Mouse (Mus musculus): Measurements from ENCODE around the gene Lce1l. TPM values are rescaled to one million over a fixed set of nuclear protein-coding genes. Genes with fewer than 3 reads are reported as not detected.
"Not testable (repeated sequence)": the region's sequence is repeated elsewhere in the genome, so short reads cannot be mapped to it uniquely, and the experiment has no call there.

Gene Lce1l
- polyA plus RNA-seq, 1 experiment from 2014 or later = 247 TPM

DNA sequence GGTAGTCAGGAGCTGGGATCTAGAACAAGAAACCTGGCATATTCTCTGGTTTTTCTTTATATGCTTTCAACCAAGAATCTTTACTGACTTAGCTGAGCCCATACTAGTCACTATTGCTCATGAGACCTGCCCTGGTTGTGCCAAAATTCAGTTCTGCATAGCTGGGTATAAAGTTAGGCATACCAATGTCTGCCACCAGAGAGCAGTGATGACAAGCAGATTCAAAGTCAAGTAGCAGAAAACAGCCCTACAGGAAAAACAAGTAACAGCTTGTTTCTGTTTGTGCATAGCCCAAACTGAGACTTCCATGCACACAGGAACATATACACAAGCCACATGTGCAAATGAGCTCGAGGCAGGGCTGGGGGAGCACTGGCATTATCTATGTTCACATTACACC is 25.3 kb downstream of the Lce1l start:
- no peak overlapping the region for H3K4me3 ChIP-seq (ENCODE audit: low read depth, low read length)
- H3K9me3 ChIP-seq (ENCODE audit: control insufficient read depth, low read length) = no peaks in the 10 kb centered on the region
- no peak for TF ChIP-seq EP300 (optimal IDR thresholded peaks at IDR 0.05)
- peak; percentile 62 for TF ChIP-seq CTCF (IDR thresholded peaks at IDR 0.05; ENCODE audit: low read depth)
- no peak overlapping the region for H3K27ac ChIP-seq (replicated peaks)
- H3K4me2 ChIP-seq (replicated peaks; ENCODE audit: low read depth) = no peak overlapping the region
- WGBS = 22% methylated on average over 1 of the region's 1 CpGs
- H3K9ac ChIP-seq (ENCODE audit: low read length) = no peak overlapping the region
- no peaks in the 10 kb centered on the region for H3K36me3 ChIP-seq (ENCODE audit: control insufficient read depth, insufficient read depth, low read length)
- H3K4me1 ChIP-seq (replicated peaks; ENCODE audit: control insufficient read depth, insufficient read depth) = no peaks in the 10 kb centered on the region
- no peak for ATAC-seq (ENCODE audit: low FRiP score, low TSS enrichment)
- no peak for DNase-seq (ENCODE audit: low spot score)
- no peaks in the 10 kb centered on the region for H3K27me3 ChIP-seq (ENCODE audit: control insufficient read depth, insufficient read depth, low read length)

DNA sequence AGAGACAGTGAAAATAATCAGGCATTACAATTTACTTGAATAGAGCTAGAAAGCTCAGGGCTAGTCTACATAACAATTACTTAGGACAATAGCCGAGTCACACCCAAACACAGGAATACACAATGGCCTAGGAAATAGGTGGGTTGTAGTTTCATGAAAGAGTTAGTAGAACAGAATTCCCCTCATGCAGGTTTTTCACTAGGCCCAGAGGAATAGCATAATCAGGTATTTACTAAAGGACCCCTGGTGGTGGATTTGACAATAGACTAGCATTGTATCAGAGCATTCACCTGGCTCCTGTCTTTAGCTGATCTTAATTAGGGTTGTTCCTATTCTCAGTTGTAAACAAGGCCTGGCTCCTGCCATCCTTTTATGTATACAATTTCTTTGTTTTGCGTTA is 35.0 kb downstream of the Lce1l start:
- not testable (repeated sequence) for H3K4me1 ChIP-seq (replicated peaks; ENCODE audit: control insufficient read depth, insufficient read depth); H3K4me3 ChIP-seq (ENCODE audit: low read depth, low read length); H3K4me2 ChIP-seq (replicated peaks; ENCODE audit: low read depth); ATAC-seq (ENCODE audit: low FRiP score, low TSS enrichment); H3K36me3 ChIP-seq (ENCODE audit: control insufficient read depth, insufficient read depth, low read length); DNase-seq (ENCODE audit: low spot score); H3K9ac ChIP-seq (ENCODE audit: low read length); H3K27me3 ChIP-seq (ENCODE audit: control insufficient read depth, insufficient read depth, low read length); H3K9me3 ChIP-seq (ENCODE audit: control insufficient read depth, low read length); H3K27ac ChIP-seq (replicated peaks)
- 90% methylated on average over 2 of the region's 2 CpGs for WGBS

DNA sequence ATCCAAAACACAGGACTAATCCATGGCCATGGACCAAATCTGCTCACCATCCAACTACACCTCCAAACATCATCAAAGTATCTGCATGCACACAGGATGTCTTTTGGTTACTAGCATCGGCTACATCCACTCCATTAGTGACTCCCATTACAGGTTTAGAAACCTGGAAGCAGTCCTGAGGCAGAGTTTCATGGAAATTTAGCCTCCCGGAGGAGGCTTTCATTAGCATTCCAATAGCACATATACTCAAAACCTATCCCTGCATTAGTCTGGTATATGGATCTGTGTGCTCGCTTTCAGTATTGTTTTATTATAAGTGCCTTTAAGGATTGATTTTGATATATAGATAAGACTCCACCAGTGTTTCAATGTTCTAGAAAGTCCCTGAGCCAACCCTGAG is 35.5 kb downstream of the Lce1l start:
- Histone ChIP-seq H3K4me2 (replicated peaks; ENCODE audit: low read depth) (no peak overlapping the region), H3K4me1 (replicated peaks; ENCODE audit: control insufficient read depth, insufficient read depth) (no peaks in the 10 kb centered on the region), H3K4me3 (ENCODE audit: low read depth, low read length) (no peak overlapping the region), H3K36me3 (ENCODE audit: control insufficient read depth, insufficient read depth, low read length) (no peaks in the 10 kb centered on the region), H3K9ac (ENCODE audit: low read length) (no peak overlapping the region), H3K9me3 (ENCODE audit: control insufficient read depth, low read length) (no peaks in the 10 kb centered on the region), H3K27ac (replicated peaks) (no peak overlapping the region), H3K27me3 (ENCODE audit: control insufficient read depth, insufficient read depth, low read length) (no peaks in the 10 kb centered on the region)
- WGBS = 96% methylated on average over 3 of the region's 3 CpGs
- ATAC-seq (ENCODE audit: low FRiP score, low TSS enrichment) = no peak
- DNase-seq (ENCODE audit: low spot score) = no peak
- no peak for TF ChIP-seq EP300 (optimal IDR thresholded peaks at IDR 0.05)
- TF ChIP-seq CTCF (IDR thresholded peaks at IDR 0.05; ENCODE audit: low read depth) = no peak

DNA sequence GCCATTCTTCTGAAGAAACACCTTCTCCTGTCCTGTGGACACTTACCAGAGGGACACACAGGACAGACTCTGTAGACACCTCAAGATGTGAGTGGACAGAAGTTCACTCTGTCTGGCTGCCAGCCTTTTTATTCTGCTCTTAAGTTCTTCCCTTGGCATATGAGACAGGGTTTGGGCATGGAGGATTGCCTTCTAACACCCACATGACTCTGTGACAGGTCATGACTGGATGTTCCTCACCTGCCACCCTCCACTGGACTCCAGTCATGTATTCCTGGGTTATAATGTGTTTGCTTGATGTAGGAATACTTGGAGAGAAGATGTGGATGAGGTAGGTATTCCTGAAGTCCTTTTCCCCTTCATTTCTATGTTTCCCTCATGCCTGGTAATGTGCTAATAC is 43.3 kb downstream of the Lce1l start, which contains the start of gene Lce1k:
Gene Lce1k, minus strand, starts transcription at position 101 of the 400 bp plus-strand sequence.
- Histone ChIP-seq H3K4me3 (ENCODE audit: low read depth, low read length) (no peak within 1 kb of the TSS), H3K27me3 (ENCODE audit: control insufficient read depth, insufficient read depth, low read length) (no peaks in the 10 kb centered on the region), H3K4me1 (replicated peaks; ENCODE audit: control insufficient read depth, insufficient read depth) (no peaks in the 10 kb centered on the region), H3K4me2 (replicated peaks; ENCODE audit: low read depth) (no peak within 1 kb of the TSS), H3K27ac (replicated peaks) (no peak within 1 kb of the TSS), H3K36me3 (ENCODE audit: control insufficient read depth, insufficient read depth, low read length) (no peaks in the 10 kb centered on the region), H3K9me3 (ENCODE audit: control insufficient read depth, low read length) (no peaks in the 10 kb centered on the region), H3K9ac (ENCODE audit: low read length) (no peak within 1 kb of the TSS)
- no peak for ATAC-seq (ENCODE audit: low FRiP score, low TSS enrichment)
- no peak for DNase-seq (ENCODE audit: low spot score)
- TF ChIP-seq EP300 (optimal IDR thresholded peaks at IDR 0.05) (no peak), CTCF (IDR thresholded peaks at IDR 0.05; ENCODE audit: low read depth) (no peak)

Other genes with a start within 250 kb of the Lce1l start
- 22.8 and 26.7 TPM in 2 replicates for gene 2210017I01Rik, start 243.8 kb downstream of the Lce1l start, polyA plus RNA-seq (2015; fragmentation: Nextera tagmentation; extraction: Ambion mirVana)
- gene Lce6a, start 229.6 kb downstream of the Lce1l start, polyA plus RNA-seq (2015; fragmentation: Nextera tagmentation; extraction: Ambion mirVana) = 98.3 and 102 TPM in 2 replicates
- 401 and 429 TPM in 2 replicates for gene Lce1a1, start 203.0 kb downstream of the Lce1l start, polyA plus RNA-seq (2015; fragmentation: Nextera tagmentation; extraction: Ambion mirVana)
- gene Lce1b, start 194.4 kb downstream of the Lce1l start, polyA plus RNA-seq (2015; fragmentation: Nextera tagmentation; extraction: Ambion mirVana) = 116 and 135 TPM in 2 replicates
- gene Lce1a2, start 181.0 kb downstream of the Lce1l start, polyA plus RNA-seq (2015; fragmentation: Nextera tagmentation; extraction: Ambion mirVana) = 632 and 696 TPM in 2 replicates
- 673 and 689 TPM in 2 replicates for gene Lce1c, start 172.0 kb downstream of the Lce1l start, polyA plus RNA-seq (2015; fragmentation: Nextera tagmentation; extraction: Ambion mirVana)
- 199 and 223 TPM in 2 replicates for gene Lce1d, start 164.1 kb downstream of the Lce1l start, polyA plus RNA-seq (2015; fragmentation: Nextera tagmentation; extraction: Ambion mirVana)
- 326 and 341 TPM in 2 replicates for gene Lce1e, start 142.2 kb downstream of the Lce1l start, polyA plus RNA-seq (2015; fragmentation: Nextera tagmentation; extraction: Ambion mirVana)
- gene Lce1f, start 130.9 kb downstream of the Lce1l start, polyA plus RNA-seq (2015; fragmentation: Nextera tagmentation; extraction: Ambion mirVana) = 468 and 478 TPM in 2 replicates
- gene Gm38119, start 112.2 kb downstream of the Lce1l start, polyA plus RNA-seq (2015; fragmentation: Nextera tagmentation; extraction: Ambion mirVana) = 11.4 and 14.1 TPM in 2 replicates
- gene Lce1g, start 98.9 kb downstream of the Lce1l start, polyA plus RNA-seq (2015; fragmentation: Nextera tagmentation; extraction: Ambion mirVana) = 307 and 309 TPM in 2 replicates
- gene Lce1h, start 86.2 kb downstream of the Lce1l start, polyA plus RNA-seq (2015; fragmentation: Nextera tagmentation; extraction: Ambion mirVana) = 249 and 251 TPM in 2 replicates
- 369 and 377 TPM in 2 replicates for gene Lce1i, start 72.4 kb downstream of the Lce1l start, polyA plus RNA-seq (2015; fragmentation: Nextera tagmentation; extraction: Ambion mirVana)
- gene Lce1j, start 60.8 kb downstream of the Lce1l start, polyA plus RNA-seq (2015; fragmentation: Nextera tagmentation; extraction: Ambion mirVana) = 175 and 184 TPM in 2 replicates
- gene Lce1k, start 43.4 kb downstream of the Lce1l start, polyA plus RNA-seq (2015; fragmentation: Nextera tagmentation; extraction: Ambion mirVana) = 86.3 and 98.5 TPM in 2 replicates
- gene Kprp, start 24.0 kb downstream of the Lce1l start, polyA plus RNA-seq (2015; fragmentation: Nextera tagmentation; extraction: Ambion mirVana) = 108 and 133 TPM in 2 replicates
- gene 2310050C09Rik, start 18.9 kb upstream of the Lce1l start, polyA plus RNA-seq (2015; fragmentation: Nextera tagmentation; extraction: Ambion mirVana) = 30.7 and 33.6 TPM in 2 replicates
- gene Lce3a, start 74.9 kb upstream of the Lce1l start, polyA plus RNA-seq (2015; fragmentation: Nextera tagmentation; extraction: Ambion mirVana) = 1,230 and 1,305 TPM in 2 replicates
- 847 and 849 TPM in 2 replicates for gene Lce3b, start 81.7 kb upstream of the Lce1l start, polyA plus RNA-seq (2015; fragmentation: Nextera tagmentation; extraction: Ambion mirVana)
- 1,477 and 1,491 TPM in 2 replicates for gene Lce3c, start 93.2 kb upstream of the Lce1l start, polyA plus RNA-seq (2015; fragmentation: Nextera tagmentation; extraction: Ambion mirVana)
- 246 and 293 TPM in 2 replicates for gene Lce3d, start 106.1 kb upstream of the Lce1l start, polyA plus RNA-seq (2015; fragmentation: Nextera tagmentation; extraction: Ambion mirVana)
- gene Lce3e, start 115.8 kb upstream of the Lce1l start, polyA plus RNA-seq (2015; fragmentation: Nextera tagmentation; extraction: Ambion mirVana) = 1,443 and 1,461 TPM in 2 replicates
- 3,312 and 3,341 TPM in 2 replicates for gene Lce3f, start 140.9 kb upstream of the Lce1l start, polyA plus RNA-seq (2015; fragmentation: Nextera tagmentation; extraction: Ambion mirVana)
- 1,801 and 2,041 TPM in 2 replicates for gene Crct1, start 164.4 kb upstream of the Lce1l start, polyA plus RNA-seq (2015; fragmentation: Nextera tagmentation; extraction: Ambion mirVana)
- 356 and 376 TPM in 2 replicates for gene Lce1m, start 167.8 kb upstream of the Lce1l start, polyA plus RNA-seq (2015; fragmentation: Nextera tagmentation; extraction: Ambion mirVana)
- gene Gm4858, start 217.5 kb upstream of the Lce1l start, polyA plus RNA-seq (2015; fragmentation: Nextera tagmentation; extraction: Ambion mirVana) = 0.05 and 0.08 TPM in 2 replicates

Measured in stomach, postnatal 0 days (tissue).